Mouse (Mus musculus): ENCODE results near the gene Lamc1. TPM values are rescaled to one million over a fixed set of nuclear protein-coding genes. Genes with fewer than 3 reads are reported as not detected.
"Not testable (repeated sequence)": the region's sequence is repeated elsewhere in the genome, so short reads cannot be mapped to it uniquely, and the experiment has no call there.

Lamc1 gene
- polyA plus RNA-seq, 1 experiment from 2014 or later, result 151 TPM

- Histone ChIP-seq H3K36me3 (ENCODE audit: control insufficient read depth, insufficient read depth, low read length) (0 out of 2 replicates have a peak, but pooled peaks cover 2% of the 10 kb centered on the region), H3K4me3 (ENCODE audit: low read length) (no peak overlapping the region), H3K4me2 (replicated peaks; ENCODE audit: low read depth, low read length) (no peak overlapping the region), H3K9me3 (ENCODE audit: control insufficient read depth, low read length) (no peaks in the 10 kb centered on the region), H3K27ac (ENCODE audit: low read depth, low read length) (no peak overlapping the region), H3K4me1 (ENCODE audit: control insufficient read depth, insufficient read depth, low read length) (peaks cover 21% of the 10 kb centered on the region), H3K9ac (ENCODE audit: low read depth, low read length) (no peak overlapping the region), H3K27me3 (ENCODE audit: control insufficient read depth, insufficient read depth, low read length) (no peaks in the 10 kb centered on the region)
- 85% methylated on average over 5 of the region's 5 CpGs for WGBS
- no peak for ATAC-seq (ENCODE audit: low FRiP score, low TSS enrichment)
Measured at GRCm38 (mm10) chr1:153310190-153310589, 22.4 kb downstream of the Lamc1 start.

GRCm38 (mm10) chr1:153309310-153309709, 23.3 kb downstream of the Lamc1 start:
- Histone ChIP-seq H3K36me3 (ENCODE audit: control insufficient read depth, insufficient read depth, low read length) (0 out of 2 replicates have a peak, but pooled peaks cover 2% of the 10 kb centered on the region), H3K9me3 (ENCODE audit: control insufficient read depth, low read length) (no peaks in the 10 kb centered on the region), H3K27ac (ENCODE audit: low read depth, low read length) (no peak overlapping the region), H3K9ac (ENCODE audit: low read depth, low read length) (no peak overlapping the region), H3K27me3 (ENCODE audit: control insufficient read depth, insufficient read depth, low read length) (no peaks in the 10 kb centered on the region), H3K4me3 (ENCODE audit: low read length) (no peak overlapping the region), H3K4me1 (ENCODE audit: control insufficient read depth, insufficient read depth, low read length) (peaks cover 21% of the 10 kb centered on the region), H3K4me2 (replicated peaks; ENCODE audit: low read depth, low read length) (no peak overlapping the region)
- 86% methylated on average over 4 of the region's 4 CpGs for WGBS
- ATAC-seq (ENCODE audit: low FRiP score, low TSS enrichment), result no peak

GRCm38 (mm10) chr1:153308915-153309296, 23.7 kb downstream of the Lamc1 start:
- H3K9ac ChIP-seq (ENCODE audit: low read depth, low read length), result no peak overlapping the region
- H3K4me2 ChIP-seq (replicated peaks; ENCODE audit: low read depth, low read length), result no peak overlapping the region
- H3K4me3 ChIP-seq (ENCODE audit: low read length), result no peak overlapping the region
- H3K27me3 ChIP-seq (ENCODE audit: control insufficient read depth, insufficient read depth, low read length), result no peaks in the 10 kb centered on the region
- H3K36me3 ChIP-seq (ENCODE audit: control insufficient read depth, insufficient read depth, low read length), result 0 out of 2 replicates have a peak, but pooled peaks cover 2% of the 10 kb centered on the region
- ATAC-seq (ENCODE audit: low FRiP score, low TSS enrichment), result peak; percentile 28; the same call in 1 of the 2 replicates
- H3K9me3 ChIP-seq (ENCODE audit: control insufficient read depth, low read length), result no peaks in the 10 kb centered on the region
- H3K27ac ChIP-seq (ENCODE audit: low read depth, low read length), result peak overlapping the region; percentile 61; the same call in 1 of the 2 replicates
- 75% methylated on average over 10 of the region's 10 CpGs for WGBS
- peaks cover 21% of the 10 kb centered on the region for H3K4me1 ChIP-seq (ENCODE audit: control insufficient read depth, insufficient read depth, low read length)

GRCm38 (mm10) chr1:153308179-153308914, 24.2 kb downstream of the Lamc1 start:
- 66% methylated on average over 9 of the region's 9 CpGs for WGBS
- Histone ChIP-seq H3K36me3 (ENCODE audit: control insufficient read depth, insufficient read depth, low read length) (0 out of 2 replicates have a peak, but pooled peaks cover 2% of the 10 kb centered on the region), H3K4me3 (ENCODE audit: low read length) (no peak overlapping the region), H3K4me2 (replicated peaks; ENCODE audit: low read depth, low read length) (no peak overlapping the region), H3K27me3 (ENCODE audit: control insufficient read depth, insufficient read depth, low read length) (no peaks in the 10 kb centered on the region), H3K4me1 (ENCODE audit: control insufficient read depth, insufficient read depth, low read length) (peaks cover 21% of the 10 kb centered on the region), H3K27ac (ENCODE audit: low read depth, low read length) (peak overlapping the region; percentile 61; the same call in 1 of the 2 replicates), H3K9ac (ENCODE audit: low read depth, low read length) (no peak overlapping the region), H3K9me3 (ENCODE audit: control insufficient read depth, low read length) (no peaks in the 10 kb centered on the region)
- ATAC-seq (ENCODE audit: low FRiP score, low TSS enrichment), result 0 out of 2 replicates have a peak, but pooled peaks have one; percentile 52

GRCm38 (mm10) chr1:153307509-153308178, 24.9 kb downstream of the Lamc1 start:
- Histone ChIP-seq H3K9me3 (ENCODE audit: control insufficient read depth, low read length) (no peaks in the 10 kb centered on the region), H3K9ac (ENCODE audit: low read depth, low read length) (no peak overlapping the region), H3K4me1 (ENCODE audit: control insufficient read depth, insufficient read depth, low read length) (peaks cover 21% of the 10 kb centered on the region), H3K27ac (ENCODE audit: low read depth, low read length) (peak overlapping the region; percentile 61; the same call in 1 of the 2 replicates), H3K36me3 (ENCODE audit: control insufficient read depth, insufficient read depth, low read length) (0 out of 2 replicates have a peak, but pooled peaks cover 2% of the 10 kb centered on the region), H3K4me3 (ENCODE audit: low read length) (no peak overlapping the region), H3K4me2 (replicated peaks; ENCODE audit: low read depth, low read length) (no peak overlapping the region), H3K27me3 (ENCODE audit: control insufficient read depth, insufficient read depth, low read length) (no peaks in the 10 kb centered on the region)
- WGBS, result 59% methylated on average over 12 of the region's 12 CpGs
- no peak; the same call in 1 of the 2 replicates for ATAC-seq (ENCODE audit: low FRiP score, low TSS enrichment)

GRCm38 (mm10) chr1:153305728-153306127, 26.9 kb downstream of the Lamc1 start:
- not testable (repeated sequence) for H3K9ac ChIP-seq (ENCODE audit: low read depth, low read length)

GRCm38 (mm10) chr1:153305249-153305648, 27.3 kb downstream of the Lamc1 start:
- H3K27ac ChIP-seq (ENCODE audit: low read depth, low read length); H3K4me3 ChIP-seq (ENCODE audit: low read length); ATAC-seq (ENCODE audit: low FRiP score, low TSS enrichment); H3K27me3 ChIP-seq (ENCODE audit: control insufficient read depth, insufficient read depth, low read length); H3K9me3 ChIP-seq (ENCODE audit: control insufficient read depth, low read length); H3K36me3 ChIP-seq (ENCODE audit: control insufficient read depth, insufficient read depth, low read length); H3K9ac ChIP-seq (ENCODE audit: low read depth, low read length); H3K4me2 ChIP-seq (replicated peaks; ENCODE audit: low read depth, low read length): not testable (repeated sequence)
- peaks cover 21% of the 10 kb centered on the region for H3K4me1 ChIP-seq (ENCODE audit: control insufficient read depth, insufficient read depth, low read length)
- WGBS, result 91% methylated on average over 22 of the region's 22 CpGs

More at GRCm38 (mm10) chr1:153305728-153306127, 26.9 kb downstream of the Lamc1 start:
- not testable (repeated sequence) for H3K27ac ChIP-seq (ENCODE audit: low read depth, low read length); H3K4me3 ChIP-seq (ENCODE audit: low read length); ATAC-seq (ENCODE audit: low FRiP score, low TSS enrichment); H3K4me2 ChIP-seq (replicated peaks; ENCODE audit: low read depth, low read length); H3K9me3 ChIP-seq (ENCODE audit: control insufficient read depth, low read length); H3K36me3 ChIP-seq (ENCODE audit: control insufficient read depth, insufficient read depth, low read length); H3K27me3 ChIP-seq (ENCODE audit: control insufficient read depth, insufficient read depth, low read length)
- WGBS, result 87% methylated on average over 9 of the region's 9 CpGs
- H3K4me1 ChIP-seq (ENCODE audit: control insufficient read depth, insufficient read depth, low read length), result peaks cover 21% of the 10 kb centered on the region

- ATAC-seq (ENCODE audit: low FRiP score, low TSS enrichment); H3K36me3 ChIP-seq (ENCODE audit: control insufficient read depth, insufficient read depth, low read length); H3K9me3 ChIP-seq (ENCODE audit: control insufficient read depth, low read length); H3K4me1 ChIP-seq (ENCODE audit: control insufficient read depth, insufficient read depth, low read length); H3K4me3 ChIP-seq (ENCODE audit: low read length); H3K27me3 ChIP-seq (ENCODE audit: control insufficient read depth, insufficient read depth, low read length); H3K9ac ChIP-seq (ENCODE audit: low read depth, low read length); H3K27ac ChIP-seq (ENCODE audit: low read depth, low read length); H3K4me2 ChIP-seq (replicated peaks; ENCODE audit: low read depth, low read length): not testable (repeated sequence)
- 84% methylated on average over 5 of the region's 5 CpGs for WGBS
Measured at GRCm38 (mm10) chr1:153299436-153299835, 33.1 kb downstream of the Lamc1 start.

Measured in kidney, embryonic 14.5 days (tissue).